Mouse (Mus musculus) forebrain, embryonic 16.5 days (tissue): ENCODE measurements around the gene Acp4. TPM values are rescaled to one million over a fixed set of nuclear protein-coding genes. Genes with fewer than 3 reads are reported as not detected.

Source experiments
- ATAC-seq: fragments of 200-750 bp; cut with Nextera tagmentation; 2 replicates; pipeline ENCODE4 v1.8.0; 2017; ENCODE audit warnings: mild to moderate bottlenecking, moderate library complexity
- H3K27ac ChIP-seq: fragments of 300-500 bp; sonication (generic); 2 replicates; pipeline ENCODE4 v1.5.1; 2014; ENCODE audit warnings: low read length, control low read depth
- H3K27me3 ChIP-seq: fragments of 300-500 bp; sonication (generic); replicated peaks from 2 replicates; pipeline ENCODE4 v1.6.1; 2014; ENCODE audit warnings: low read length; ENCODE audit not compliant: control insufficient read depth, insufficient read depth
- H3K36me3 ChIP-seq: fragments of 300-500 bp; sonication (generic); 2 replicates; pipeline ENCODE4 v1.6.1; 2014; ENCODE audit not compliant: control insufficient read depth, insufficient read depth
- H3K4me1 ChIP-seq: fragments of 300-500 bp; sonication (generic); replicated peaks from 2 replicates; pipeline ENCODE4 v1.6.1; 2014; ENCODE audit warnings: low read length; ENCODE audit not compliant: control insufficient read depth, insufficient read depth
- H3K4me2 ChIP-seq: fragments of 300-500 bp; sonication (generic); 2 replicates; pipeline ENCODE4 v1.6.1; 2014; ENCODE audit warnings: mild to moderate bottlenecking, low read length, control low read depth
- H3K4me3 ChIP-seq: fragments of 300-500 bp; sonication (generic); replicated peaks from 2 replicates; pipeline ENCODE4 v1.5.1; 2014; ENCODE audit warnings: mild to moderate bottlenecking, low read length, control low read depth
- H3K9ac ChIP-seq: fragments of 300-500 bp; sonication (generic); replicated peaks from 2 replicates; pipeline ENCODE4 v1.6.1; 2014; ENCODE audit warnings: low read depth, low read length, control low read depth
- H3K9me3 ChIP-seq: fragments of 300-500 bp; sonication (generic); 2 replicates; pipeline ENCODE4 v1.6.1; 2016; ENCODE audit warnings: low read length; ENCODE audit not compliant: control insufficient read depth
- WGBS: fragments of 180-500 bp; shearing (Covaris S2); extraction: QIAGEN DNeasy Blood & Tissue Kit; methylation state at CpG from one replicate; pipeline ENCODE4 v1.1.7; 2014; 5-methylcytosine and 5-hydroxymethylcytosine counted together
- polyA plus RNA-seq: library from polyadenylated mRNA; unstranded; fragments of >200 nt; fragmentation: Nextera tagmentation; extraction: Ambion mirVana; gene quantifications from 2 replicates; pipeline ENCODE4 v1.2.1, GENCODE M21; 2015

The Acp4 gene
- polyA plus RNA-seq, 1 experiment from 2014 or later, result not detected

- H3K9me3 ChIP-seq, result no peaks in the 10 kb centered on the region
- ATAC-seq, result no peak
- H3K27me3 ChIP-seq, result no peaks in the 10 kb centered on the region
- H3K4me1 ChIP-seq, result no peaks in the 10 kb centered on the region
- H3K36me3 ChIP-seq, result no peaks in the 10 kb centered on the region
- no peak overlapping the region for H3K4me3 ChIP-seq
- H3K9ac ChIP-seq, result no peak overlapping the region
- H3K4me2 ChIP-seq, result no peak overlapping the region
- 79% methylated on average over 4 of the region's 4 CpGs for WGBS
- H3K27ac ChIP-seq, result no peak overlapping the region
Observed at GRCm38 (mm10) chr7:44290986-44291385, 33.8 kb upstream of the Acp4 start.

- Histone ChIP-seq H3K27ac (no peak overlapping the region), H3K27me3 (no peaks in the 10 kb centered on the region), H3K4me2 (no peak overlapping the region), H3K4me3 (no peak overlapping the region), H3K4me1 (no peaks in the 10 kb centered on the region), H3K36me3 (no peaks in the 10 kb centered on the region), H3K9me3 (no peaks in the 10 kb centered on the region), H3K9ac (no peak overlapping the region)
- WGBS, result 71% methylated on average over 7 of the region's 7 CpGs
- ATAC-seq, result no peak
Observed at GRCm38 (mm10) chr7:44287760-44288159, 30.6 kb upstream of the Acp4 start.

- no peak overlapping the region for H3K4me2 ChIP-seq
- peak; percentile 57; the same call in 1 of the 2 replicates for ATAC-seq
- H3K27me3 ChIP-seq, result no peaks in the 10 kb centered on the region
- no peaks in the 10 kb centered on the region for H3K9me3 ChIP-seq
- H3K9ac ChIP-seq, result no peak overlapping the region
- H3K27ac ChIP-seq, result no peak overlapping the region
- no peaks in the 10 kb centered on the region for H3K4me1 ChIP-seq
- 64% methylated on average over 7 of the region's 7 CpGs for WGBS
- no peaks in the 10 kb centered on the region for H3K36me3 ChIP-seq
- H3K4me3 ChIP-seq, result no peak overlapping the region
Observed at GRCm38 (mm10) chr7:44281586-44281985, 24.4 kb upstream of the Acp4 start.

- no peaks in the 10 kb centered on the region for H3K4me1 ChIP-seq
- 45% methylated on average over 1 of the region's 1 CpGs for WGBS
- H3K4me2 ChIP-seq, result no peak overlapping the region
- no peaks in the 10 kb centered on the region for H3K9me3 ChIP-seq
- no peak overlapping the region for H3K4me3 ChIP-seq
- no peaks in the 10 kb centered on the region for H3K36me3 ChIP-seq
- ATAC-seq, result peak; percentile 45
- no peak overlapping the region for H3K27ac ChIP-seq
- H3K9ac ChIP-seq, result no peak overlapping the region
- no peaks in the 10 kb centered on the region for H3K27me3 ChIP-seq
Observed at GRCm38 (mm10) chr7:44280959-44281358, 23.8 kb upstream of the Acp4 start.

GRCm38 (mm10) chr7:44277250-44277622, 20.1 kb upstream of the Acp4 start:
- H3K4me2 ChIP-seq, result no peak overlapping the region
- H3K4me3 ChIP-seq, result no peak overlapping the region
- H3K27ac ChIP-seq, result no peak overlapping the region
- no peaks in the 10 kb centered on the region; the same call in 1 of the 2 replicates for H3K27me3 ChIP-seq
- 46% methylated on average over 2 of the region's 2 CpGs for WGBS
- no peak overlapping the region for H3K9ac ChIP-seq
- no peaks in the 10 kb centered on the region for H3K36me3 ChIP-seq
- H3K4me1 ChIP-seq, result no peaks in the 10 kb centered on the region
- no peak for ATAC-seq
- H3K9me3 ChIP-seq, result no peaks in the 10 kb centered on the region

- no peaks in the 10 kb centered on the region; the same call in 1 of the 2 replicates for H3K27me3 ChIP-seq
- no peak overlapping the region for H3K27ac ChIP-seq
- 71% methylated on average over 9 of the region's 10 CpGs for WGBS
- H3K4me3 ChIP-seq, result no peak overlapping the region
- no peaks in the 10 kb centered on the region for H3K4me1 ChIP-seq
- H3K4me2 ChIP-seq, result no peak overlapping the region
- ATAC-seq, result no peak
- H3K36me3 ChIP-seq, result no peaks in the 10 kb centered on the region
- no peaks in the 10 kb centered on the region for H3K9me3 ChIP-seq
- H3K9ac ChIP-seq, result no peak overlapping the region
Observed at GRCm38 (mm10) chr7:44276461-44277249, 19.5 kb upstream of the Acp4 start.

GRCm38 (mm10) chr7:44275546-44275945, 18.4 kb upstream of the Acp4 start:
- no peak overlapping the region for H3K4me2 ChIP-seq
- 80% methylated on average over 3 of the region's 3 CpGs for WGBS
- H3K27ac ChIP-seq, result no peak overlapping the region
- no peaks in the 10 kb centered on the region for H3K36me3 ChIP-seq
- no peak for ATAC-seq
- no peaks in the 10 kb centered on the region for H3K9me3 ChIP-seq
- no peaks in the 10 kb centered on the region; the same call in 1 of the 2 replicates for H3K27me3 ChIP-seq
- H3K4me3 ChIP-seq, result no peak overlapping the region
- no peaks in the 10 kb centered on the region for H3K4me1 ChIP-seq
- no peak overlapping the region for H3K9ac ChIP-seq

GRCm38 (mm10) chr7:44274096-44274495, 16.9 kb upstream of the Acp4 start:
- Histone ChIP-seq H3K4me3 (no peak overlapping the region), H3K4me2 (no peak overlapping the region), H3K9ac (no peak overlapping the region), H3K36me3 (no peaks in the 10 kb centered on the region), H3K27ac (no peak overlapping the region), H3K9me3 (no peaks in the 10 kb centered on the region), H3K27me3 (no peaks in the 10 kb centered on the region; the same call in 1 of the 2 replicates), H3K4me1 (no peaks in the 10 kb centered on the region)
- ATAC-seq, result no peak
- WGBS, result 46% methylated on average over 11 of the region's 11 CpGs

GRCm38 (mm10) chr7:44273446-44273845, 16.3 kb upstream of the Acp4 start:
- no peak overlapping the region for H3K9ac ChIP-seq
- WGBS, result 60% methylated on average over 7 of the region's 7 CpGs
- H3K9me3 ChIP-seq, result no peaks in the 10 kb centered on the region
- H3K4me2 ChIP-seq, result no peak overlapping the region
- ATAC-seq, result no peak
- H3K4me3 ChIP-seq, result no peak overlapping the region
- no peaks in the 10 kb centered on the region for H3K36me3 ChIP-seq
- no peak overlapping the region for H3K27ac ChIP-seq
- no peaks in the 10 kb centered on the region; the same call in 1 of the 2 replicates for H3K27me3 ChIP-seq
- H3K4me1 ChIP-seq, result no peaks in the 10 kb centered on the region
